Mouse (Mus musculus) B cell, adult (primary cell): Measurements from ENCODE around the gene Plcl1. TPM values are rescaled to one million over a fixed set of nuclear protein-coding genes. Genes with fewer than 3 reads are reported as not detected.

ENCODE experiments used
- total RNA-seq: library from RNA; stranded (reverse); gene quantifications from 4 replicates; pipeline ENCODE4 v1.2.4, GENCODE M21; 2023; ENCODE audit not compliant: inconsistent age

Gene Plcl1
- 0.48 to 0.60 TPM (median 0.53 TPM) in 4 replicates for total RNA-seq

DNA sequence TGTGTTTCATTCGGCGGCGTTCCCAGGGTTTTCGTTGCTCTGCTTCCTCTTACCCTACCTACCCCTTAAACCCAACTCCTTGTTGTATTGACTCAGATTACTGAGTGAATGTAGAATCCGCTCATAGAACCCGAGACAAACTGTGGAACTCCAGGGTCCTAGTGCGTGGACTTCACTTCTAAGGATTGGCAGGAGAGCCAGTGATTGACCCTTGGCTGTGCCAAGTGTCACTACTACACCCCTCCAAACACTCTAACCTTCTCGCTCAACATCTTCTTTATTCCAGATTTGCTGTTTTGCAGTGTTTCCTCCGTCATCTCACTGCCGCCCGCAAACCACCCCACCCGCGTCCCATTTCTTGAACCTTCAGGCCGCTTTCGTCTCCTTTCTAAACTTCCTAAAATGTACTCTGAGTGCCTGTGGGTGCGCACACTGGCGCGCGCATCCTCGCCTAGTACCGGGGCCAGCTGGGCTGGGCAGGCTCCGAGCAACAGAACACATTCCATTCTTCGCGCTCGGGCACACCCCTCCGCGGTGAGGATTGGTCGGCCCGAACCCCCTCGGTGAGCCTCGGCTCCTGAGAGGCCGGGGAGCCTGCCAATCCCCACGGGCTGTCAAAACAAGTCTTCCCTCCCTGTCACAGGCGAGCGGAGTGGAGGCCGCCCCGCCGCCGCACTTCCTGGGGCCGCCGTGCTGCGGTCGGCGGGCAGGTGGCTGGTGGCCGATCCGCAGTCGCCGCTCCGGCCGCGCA, at the start of gene Plcl1:
Gene Plcl1, plus strand, starts transcription at position 650 of the 751 bp plus-strand sequence.

DNA sequence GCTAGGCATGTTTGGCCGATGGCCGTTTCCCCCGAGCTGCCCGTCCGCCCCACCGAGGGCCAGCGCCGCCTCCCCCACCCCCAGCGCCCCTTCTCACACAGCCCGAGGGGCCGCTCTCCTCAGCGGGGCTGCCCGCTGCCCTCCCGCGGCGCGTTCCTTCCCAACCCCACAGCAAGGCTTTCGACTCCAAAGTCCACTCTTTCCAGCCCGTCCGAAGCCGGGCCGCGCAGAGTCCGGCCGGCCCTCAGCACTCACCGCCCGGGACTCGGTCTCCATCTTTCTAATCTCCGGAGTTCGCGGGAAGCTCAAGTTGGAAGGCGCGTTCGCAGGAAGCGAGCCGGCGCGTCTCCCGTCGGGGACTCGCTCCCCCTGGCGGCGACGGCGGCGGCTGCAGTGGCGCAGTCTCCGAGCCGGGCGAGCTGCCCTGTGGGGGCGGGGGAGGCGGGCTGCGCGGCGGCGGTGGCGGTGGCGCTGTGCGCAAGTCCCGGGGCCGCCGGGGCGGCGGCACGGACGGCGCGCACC, 42.6 kb upstream of the Plcl1 start, which contains the start of gene Boll:
Gene Boll, minus strand, starts transcription at position 426 of the 522 bp plus-strand sequence.

Other genes starting within 250 kb of the Plcl1 start
- 8.6 to 13.0 TPM (median 9.3 TPM) in 4 replicates for gene Rftn2, start 179.1 kb upstream of the Plcl1 start, total RNA-seq
- 10.8 to 11.5 TPM (median 11.3 TPM) in 4 replicates for gene Mars2, start 168.7 kb upstream of the Plcl1 start, total RNA-seq
- 0.86 to 2.1 TPM (median 0.90 TPM) in 3 of 4 replicates, not detected in the other for gene Boll, start 42.5 kb upstream of the Plcl1 start, total RNA-seq